Mouse (Mus musculus) adrenal gland, postnatal 14 days (tissue): Measurements from ENCODE around the gene A930004D18Rik. TPM values are rescaled to one million over a fixed set of nuclear protein-coding genes. Genes with fewer than 3 reads are reported as not detected.
"Not testable (repeated sequence)": the region's sequence is repeated elsewhere in the genome, so short reads cannot be mapped to it uniquely, and the experiment has no call there.

ENCODE experiments used
- DNase-seq: peaks from one replicate; pipeline ENCODE4 v3.0.0; 2021; ENCODE audit warnings: mixed read lengths
- microRNA-seq, 2 experiments: library from miRNA; unstranded; fragments of <30 nt; microRNA quantifications; one replicate each; pipeline ENCODE4 v1.2.0; 2021
- total RNA-seq: library from RNA; stranded (reverse); gene quantifications from 2 replicates; pipeline ENCODE4 v1.2.3, GENCODE M21; 2021

A930004D18Rik gene
- total RNA-seq, 1 experiment from 2014 or later, result 1.8 TPM

DNA sequence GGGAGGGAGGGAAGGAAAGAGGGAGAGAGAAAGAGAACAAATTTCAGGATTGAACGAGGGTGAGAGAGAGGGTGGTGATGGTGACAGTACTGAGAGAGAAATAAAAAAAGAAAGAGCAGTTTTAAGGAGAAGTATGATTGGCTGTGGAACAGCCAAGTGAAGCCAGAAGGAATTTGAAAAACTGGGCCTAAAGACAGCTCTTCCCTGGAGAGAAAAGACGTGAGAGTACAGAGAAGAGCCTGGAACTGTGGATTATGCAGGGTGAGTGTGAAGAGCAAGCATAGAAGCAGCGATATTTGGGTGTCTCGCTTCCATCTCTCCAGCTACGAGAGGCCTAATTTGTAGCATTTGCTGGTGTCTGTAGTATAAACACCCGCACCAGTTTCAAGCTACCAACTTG, 26.3 kb downstream of the A930004D18Rik start:
- no peak for DNase-seq

GRCm38 (mm10) chr2:18005137-18005536, 32.4 kb downstream of the A930004D18Rik start:
- DNase-seq, result no peak

GRCm38 (mm10) chr2:18004286-18004685, 33.3 kb downstream of the A930004D18Rik start:
- DNase-seq, result no peak

DNA sequence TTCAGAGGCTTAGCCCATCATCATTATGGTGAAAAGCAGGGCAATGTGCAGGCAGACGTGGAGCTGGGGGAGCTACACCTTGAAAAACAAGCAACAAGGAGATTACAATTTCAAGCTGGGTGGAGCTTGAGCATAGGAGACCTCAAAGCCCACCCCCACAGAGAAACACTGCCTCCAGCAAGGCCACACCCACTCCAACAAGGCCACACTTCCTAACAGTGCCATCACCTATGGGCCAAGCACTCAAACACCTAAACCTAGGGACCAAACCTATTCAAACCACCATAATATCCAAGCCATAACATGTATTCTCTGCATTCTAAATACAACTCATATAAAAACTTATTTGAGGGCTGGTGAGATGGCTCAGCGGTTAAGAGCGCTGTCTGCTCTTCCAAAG, 35.2 kb downstream of the A930004D18Rik start:
- DNase-seq, result no peak

DNA sequence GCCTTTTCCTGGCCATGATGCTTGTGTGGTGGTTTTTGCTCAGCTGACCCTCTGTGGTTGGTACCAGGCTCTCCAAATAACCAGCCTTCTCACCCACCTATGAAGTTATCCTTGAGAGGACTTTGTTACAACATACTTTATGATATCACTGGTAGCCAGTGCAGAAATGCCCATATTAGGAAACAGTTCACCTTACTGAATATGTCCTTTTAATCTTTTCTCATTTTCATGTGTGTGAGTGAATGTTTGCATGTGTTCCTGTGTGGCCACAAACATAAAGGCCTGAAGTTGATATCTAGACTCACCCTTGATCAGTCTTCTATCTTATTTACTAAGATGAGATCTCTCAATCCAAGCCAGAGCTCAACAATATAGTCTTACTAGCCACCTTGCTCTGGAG, 40.7 kb downstream of the A930004D18Rik start, which contains the start of gene H2al2a:
Gene H2al2a (minus strand): TSS at position 101 of the 400 bp plus-strand sequence.
- no peak for DNase-seq

DNA sequence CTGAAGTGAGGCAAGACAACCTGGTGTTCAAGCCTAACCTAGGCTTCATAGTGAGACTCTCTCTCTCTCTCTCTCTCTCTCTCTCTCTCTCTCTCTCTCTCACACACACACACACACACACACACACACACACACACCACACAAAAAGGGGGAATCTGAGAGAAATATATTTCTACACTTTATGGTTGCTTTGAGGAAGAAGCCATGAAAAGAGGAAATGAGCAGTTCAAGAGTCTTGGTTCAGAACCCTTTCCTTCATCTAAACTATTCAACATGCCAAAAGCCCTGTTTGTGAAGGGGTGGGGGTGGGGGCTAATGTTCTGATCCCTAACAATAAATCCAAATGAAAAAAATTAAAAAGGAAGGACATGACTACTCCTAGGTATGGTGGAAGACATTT, 48.0 kb downstream of the A930004D18Rik start:
- DNase-seq, result no peak

DNA sequence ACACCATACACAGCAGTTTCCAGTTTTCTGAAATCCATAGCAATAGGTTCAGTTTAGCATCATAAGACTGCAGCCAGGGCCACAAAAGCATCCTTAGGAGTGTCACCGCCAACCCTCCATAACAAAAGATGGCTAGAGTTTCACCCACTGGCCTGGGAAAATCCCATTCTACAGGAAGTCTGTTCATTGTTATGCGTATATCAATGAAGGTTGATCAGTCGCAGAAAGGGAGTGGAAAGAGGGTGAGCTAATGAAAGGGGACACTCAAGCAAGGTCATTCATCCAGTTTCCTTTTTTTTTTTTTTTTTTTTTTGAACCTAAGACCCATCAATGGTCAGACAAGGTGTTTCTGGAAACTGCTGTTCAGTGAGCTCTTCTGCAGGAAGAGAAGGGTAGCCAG, 48.4 kb downstream of the A930004D18Rik start:
- no peak for DNase-seq

GRCm38 (mm10) chr2:17986694-17987093, 50.8 kb downstream of the A930004D18Rik start:
- DNase-seq, result no peak

DNA sequence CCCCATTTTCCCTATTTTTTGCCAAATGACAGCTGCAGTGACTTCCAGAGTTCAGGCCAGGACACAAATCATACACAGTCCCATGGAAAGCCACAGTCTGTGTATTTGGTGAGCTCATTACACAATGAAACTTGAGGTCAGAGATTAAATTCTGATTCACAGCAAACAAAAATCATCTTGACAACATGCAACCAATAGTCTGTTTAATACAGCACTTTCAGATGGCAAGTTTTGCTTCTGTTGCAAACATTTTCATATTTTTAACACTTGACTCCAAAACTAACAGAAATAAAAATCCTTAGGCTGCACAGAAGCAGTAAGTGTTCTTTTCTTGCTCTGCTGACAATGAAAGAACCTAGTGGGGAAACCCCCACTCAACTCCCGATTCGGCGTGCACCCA, 52.8 kb downstream of the A930004D18Rik start:
- DNase-seq, result no peak

GRCm38 (mm10) chr2:17982747-17983146, 54.8 kb downstream of the A930004D18Rik start:
- DNase-seq, result no peak

GRCm38 (mm10) chr2:17978706-17979105, 58.8 kb downstream of the A930004D18Rik start:
- no peak for DNase-seq

DNA sequence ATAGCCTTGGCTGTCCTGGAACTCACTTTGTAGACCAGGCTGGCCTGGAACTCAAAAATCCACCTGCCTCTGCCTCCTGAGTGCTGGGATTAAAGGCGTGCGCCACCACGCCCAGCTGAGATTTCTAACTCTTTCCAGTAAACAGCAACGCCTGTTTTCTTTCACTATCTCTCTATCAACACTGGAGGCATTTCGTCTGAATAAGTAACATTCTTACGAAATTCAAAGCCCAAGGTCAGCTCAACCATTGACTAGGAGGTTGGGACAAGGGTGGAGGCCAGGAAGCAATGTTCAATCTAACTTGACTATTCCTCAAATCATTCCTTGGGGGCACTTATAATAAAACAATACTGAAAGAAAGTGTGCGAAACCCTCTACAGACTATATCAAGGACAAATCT, 59.3 kb downstream of the A930004D18Rik start:
- DNase-seq, result not testable (repeated sequence)

DNA sequence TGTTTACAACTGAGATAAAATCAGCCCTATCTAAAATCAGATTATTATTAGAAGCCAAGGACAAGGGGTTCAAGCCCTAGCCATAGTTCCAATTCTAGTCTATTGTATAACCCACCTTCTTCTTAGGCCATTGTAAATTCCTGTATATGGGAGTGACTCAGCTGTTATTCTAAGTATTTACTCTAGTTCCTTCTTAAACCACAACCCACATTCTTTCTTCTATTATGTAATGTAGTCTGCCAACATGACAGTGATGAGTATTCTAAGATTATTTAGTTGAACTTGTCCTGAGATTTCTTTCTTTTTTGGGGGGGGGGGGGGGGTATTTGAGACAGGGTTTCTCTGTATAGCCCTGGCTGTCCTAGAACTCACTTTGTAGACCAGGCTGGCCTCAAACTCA, 59.9 kb downstream of the A930004D18Rik start:
- DNase-seq, result not testable (repeated sequence)

DNA sequence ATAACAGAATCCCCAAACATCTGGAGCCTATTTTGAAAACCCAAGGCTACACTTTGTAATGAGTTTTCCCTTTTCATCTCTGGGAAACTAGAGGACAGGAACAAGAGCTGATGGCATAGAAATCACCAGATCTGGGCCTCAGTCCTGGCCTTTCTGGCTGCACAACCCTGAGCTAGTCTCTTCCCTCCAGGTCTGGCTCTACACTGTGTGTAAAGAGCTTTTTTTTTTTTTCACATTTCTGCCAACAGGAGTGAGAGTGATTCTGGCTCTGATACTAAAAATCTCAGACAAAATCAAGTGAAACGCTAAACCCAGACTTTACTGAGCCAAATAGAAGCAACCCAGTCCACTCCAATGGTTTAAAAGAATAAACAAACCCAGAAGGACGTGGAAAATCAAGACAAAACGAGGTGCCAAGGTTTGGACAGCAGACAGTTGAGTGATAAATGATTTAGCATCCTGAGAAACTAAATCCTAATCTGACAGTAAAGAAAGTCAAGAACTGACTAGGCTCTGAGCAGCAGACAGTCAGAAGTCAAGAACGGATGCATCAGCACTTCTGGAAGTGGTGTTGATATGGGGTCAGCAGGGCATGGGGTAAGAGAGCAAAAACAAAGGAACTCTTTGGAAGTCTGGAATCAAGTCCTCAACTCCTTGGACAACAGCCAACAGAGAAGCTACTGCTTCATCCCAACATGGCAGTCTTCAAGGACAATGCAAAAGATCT, 61.8 kb downstream of the A930004D18Rik start:
- DNase-seq, result no peak

Small RNAs within 50 kb of the gene (microRNA-seq; reads per million reads assigned to microRNA genes)
- 2.6 to 3.4 reads per million in 2 experiments for gene Mir7655

Other genes starting within 250 kb of the A930004D18Rik start
- not detected in 2 replicates for gene H2al2a, start 40.8 kb downstream of the A930004D18Rik start, total RNA-seq
- gene Skida1, start 11.3 kb upstream of the A930004D18Rik start, total RNA-seq, result 4.5 and 4.8 TPM in 2 replicates
- gene Mllt10, start 17.5 kb upstream of the A930004D18Rik start, total RNA-seq, result 39.1 and 56.4 TPM in 2 replicates